Mouse (Mus musculus) myocyte (in vitro differentiated cells): ENCODE measurements at regions not wholly inside any gene's neighbourhood (a gene's known extent, or its start where the extent isn't known, plus 50 kb on each side); places are given as distances from the start of the nearest gene placed in this dataset.

ENCODE experiments used
- H3K27me3 ChIP-seq: one replicate; pipeline ENCODE4 v1.6.1; 2011; ENCODE audit not compliant: control insufficient read depth, insufficient read depth, insufficient read length
- H3K36me3 ChIP-seq: one replicate; pipeline ENCODE4 v1.6.1; 2011; ENCODE audit not compliant: control insufficient read depth, insufficient read depth
- H3K4me2 ChIP-seq: one replicate; pipeline ENCODE4 v1.6.1; 2011; ENCODE audit warnings: low read depth, control low read depth
- H3K4me3 ChIP-seq: one replicate; pipeline ENCODE4 v1.5.1; 2011; ENCODE audit warnings: mild to moderate bottlenecking, control low read depth, moderate library complexity
- H3K79me2 ChIP-seq: one replicate; pipeline ENCODE4 v1.6.1; 2011; ENCODE audit not compliant: control insufficient read depth, insufficient read depth
- H3ac ChIP-seq: one replicate; pipeline ENCODE4 v1.6.1; 2011; ENCODE audit not compliant: control insufficient read depth, insufficient read length
- CEBPB ChIP-seq: IDR thresholded peaks from 2 replicates; pipeline ENCODE4 v1.6.1; 2011; ENCODE audit warnings: mild to moderate bottlenecking, moderate library complexity; ENCODE audit not compliant: poor library complexity, insufficient read depth, severe bottlenecking
- E2F4 ChIP-seq: IDR thresholded peaks from one replicate; pipeline ENCODE4 v1.6.1; 2011; ENCODE audit warnings: mild to moderate bottlenecking, control low read depth, moderate library complexity; ENCODE audit not compliant: insufficient read depth
- MAX ChIP-seq: IDR thresholded peaks from one replicate; pipeline ENCODE4 v1.6.1; 2011; ENCODE audit warnings: low read depth, mild to moderate bottlenecking, control low read depth
- MYOD1 ChIP-seq, 3 experiments: IDR thresholded peaks; one replicate each; pipeline ENCODE4 v1.6.1; 2011; ENCODE audit warnings: control low read depth in 2 of 3, low read depth in 2 of 3, mild to moderate bottlenecking in 2 of 3, moderate library complexity in 1 of 3; ENCODE audit not compliant: insufficient read length in 2 of 3, control insufficient read depth in 1 of 3
- MYOG ChIP-seq, 3 experiments: IDR thresholded peaks; one replicate each; pipeline ENCODE4 v1.6.1; 2011; ENCODE audit warnings: control low read depth in 2 of 3, low read depth in 2 of 3, mild to moderate bottlenecking in 2 of 3; ENCODE audit not compliant: insufficient read length in 2 of 3, control insufficient read depth in 1 of 3, insufficient read depth in 1 of 3
- POLR2A ChIP-seq: IDR thresholded peaks from one replicate; pipeline ENCODE4 v1.6.1; 2011; ENCODE audit warnings: low read depth, mild to moderate bottlenecking, control low read depth, moderate library complexity; ENCODE audit not compliant: insufficient read length
- POLR2AphosphoS2 ChIP-seq: IDR thresholded peaks from one replicate; pipeline ENCODE4 v1.6.1; 2011; ENCODE audit warnings: low read depth, control low read depth; ENCODE audit not compliant: insufficient read length
- REST ChIP-seq: IDR thresholded peaks from one replicate; pipeline ENCODE4 v1.6.1; 2011; ENCODE audit warnings: mild to moderate bottlenecking, control low read depth, moderate library complexity; ENCODE audit not compliant: insufficient read depth, insufficient read length
- SRF ChIP-seq: IDR thresholded peaks from one replicate; pipeline ENCODE4 v1.6.1; 2011; ENCODE audit warnings: low read depth; ENCODE audit not compliant: control insufficient read depth, insufficient read length
- TCF12 ChIP-seq: IDR thresholded peaks from one replicate; pipeline ENCODE4 v1.6.1; 2011; ENCODE audit warnings: mild to moderate bottlenecking, control low read depth; ENCODE audit not compliant: poor library complexity, insufficient read depth, severe bottlenecking
- TCF3 ChIP-seq: IDR thresholded peaks from one replicate; pipeline ENCODE4 v1.6.1; 2011; ENCODE audit warnings: low read depth, control low read depth; ENCODE audit not compliant: insufficient read length
- USF1 ChIP-seq: IDR thresholded peaks from one replicate; pipeline ENCODE4 v1.6.1; 2011; ENCODE audit warnings: low read depth, mild to moderate bottlenecking, control low read depth, moderate library complexity

DNA sequence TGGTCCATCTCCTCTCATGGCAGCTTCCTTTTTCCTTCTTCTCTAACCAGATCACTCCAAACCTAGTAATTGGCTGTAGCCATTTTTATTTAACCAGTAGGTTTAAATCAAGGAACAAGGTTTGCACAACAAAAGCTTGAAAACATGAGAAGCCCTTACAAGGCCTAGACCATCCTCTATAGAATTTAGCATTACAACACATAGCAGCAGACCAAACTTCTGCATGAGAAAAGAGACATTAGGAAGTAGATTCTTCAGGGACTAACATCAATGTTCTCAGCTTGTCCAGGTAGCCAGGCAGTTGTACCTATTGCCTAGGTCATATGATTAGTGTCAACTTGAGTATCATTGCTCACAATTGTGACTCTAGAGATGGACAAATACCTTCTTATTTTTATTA, 468.6 kb upstream of the Gm11114 start:
- no peak overlapping the region for H3ac ChIP-seq
- no peak for TF ChIP-seq MAX
- no peaks in the 10 kb centered on the region for H3K36me3 ChIP-seq

DNA sequence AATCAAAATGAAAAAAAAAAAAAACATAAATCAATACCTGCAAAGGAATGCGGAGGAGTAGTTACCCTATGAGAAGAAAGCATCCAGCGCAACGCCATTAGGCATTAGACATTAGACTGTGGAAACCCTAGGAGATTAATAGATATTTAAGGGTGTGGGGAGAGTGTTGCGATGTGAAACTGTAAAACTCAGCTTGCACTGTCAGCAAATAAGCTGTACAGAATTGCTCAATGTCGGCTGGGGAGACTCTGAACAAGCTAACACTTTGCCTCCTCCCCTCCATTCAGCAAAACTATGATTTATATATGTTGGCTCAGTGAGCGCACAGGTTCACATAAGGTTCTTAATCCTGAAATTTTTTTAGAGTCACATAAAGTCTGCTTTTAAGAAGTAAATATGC, 451.0 kb upstream of the Gm11114 start:
- Histone ChIP-seq H3K27me3 (no peaks in the 10 kb centered on the region), H3K4me2 (no peak overlapping the region), H3ac (no peak overlapping the region), H3K79me2 (no peaks in the 10 kb centered on the region), H3K4me3 (no peak overlapping the region), H3K36me3 (no peaks in the 10 kb centered on the region)
- TF ChIP-seq MAX (no peak), POLR2AphosphoS2 (no peak), TCF12 (no peak), SRF (no peak)

More for the DNA sequence above, 468.6 kb upstream of the Gm11114 start:
- Histone ChIP-seq H3K27me3 (no peaks in the 10 kb centered on the region), H3K4me2 (no peak overlapping the region), H3K4me3 (no peak overlapping the region), H3K79me2 (no peaks in the 10 kb centered on the region)

DNA sequence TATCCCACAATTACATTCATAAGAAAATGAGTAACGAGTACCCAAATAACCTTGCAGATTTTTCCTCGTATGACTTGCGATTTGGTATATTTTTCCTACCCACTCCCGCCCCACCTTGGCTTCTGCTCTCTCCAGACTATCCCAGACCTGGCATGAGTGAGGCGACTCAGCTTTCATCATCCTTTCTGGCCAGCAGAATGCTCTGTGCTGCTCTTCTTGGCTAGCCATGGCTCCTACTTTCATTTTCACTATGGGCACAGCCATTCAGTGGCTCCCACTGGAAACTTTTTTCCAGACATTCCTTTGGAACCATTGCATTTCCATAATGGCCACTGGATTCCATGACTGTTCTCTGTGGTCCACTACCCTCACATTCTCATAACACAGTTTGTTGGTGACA, 449.1 kb upstream of the Gm11114 start:
- H3K4me3 ChIP-seq = no peak overlapping the region
- H3K79me2 ChIP-seq = no peaks in the 10 kb centered on the region
- H3K27me3 ChIP-seq = no peaks in the 10 kb centered on the region
- no peak overlapping the region for H3ac ChIP-seq
- TF ChIP-seq CEBPB (no peak), MYOD1 (IDR thresholded peaks at IDR 0.05; ENCODE audit: control insufficient read depth in 1 of 3, insufficient read length in 2 of 3, low read depth in 2 of 3) (no peak), MAX (no peak), MYOG (IDR thresholded peaks at IDR 0.05; ENCODE audit: control insufficient read depth in 1 of 3, insufficient read depth in 1 of 3, insufficient read length in 2 of 3, low read depth in 2 of 3) (no peak), POLR2A (no peak), E2F4 (no peak), TCF3 (no peak), TCF12 (no peak), POLR2AphosphoS2 (no peak), REST (no peak)
- peak overlapping the region; percentile 68 for H3K4me2 ChIP-seq
- H3K36me3 ChIP-seq = no peaks in the 10 kb centered on the region

DNA sequence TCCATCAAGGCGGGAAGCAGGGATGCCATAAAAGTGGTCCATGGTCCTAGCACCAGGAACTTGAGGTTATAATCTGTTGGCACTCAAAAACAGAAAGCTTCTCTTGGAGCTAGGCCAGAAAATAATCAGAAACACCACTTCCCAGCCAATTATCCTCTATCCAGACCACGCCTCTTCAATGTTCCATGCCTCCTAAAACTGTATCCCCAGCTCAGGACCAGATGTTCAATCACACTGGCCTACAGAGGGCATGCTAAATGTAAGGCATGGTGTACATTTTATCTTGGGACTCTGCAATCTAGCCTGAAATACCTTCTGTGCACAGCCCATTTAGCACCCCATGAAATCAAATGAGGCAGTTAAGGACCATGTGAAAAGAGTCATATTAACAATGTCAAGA, 418.4 kb upstream of the Gm11114 start:
- Histone ChIP-seq H3K4me3 (no peak overlapping the region), H3K36me3 (no peaks in the 10 kb centered on the region), H3ac (no peak overlapping the region), H3K79me2 (no peaks in the 10 kb centered on the region), H3K27me3 (no peaks in the 10 kb centered on the region), H3K4me2 (no peak overlapping the region)
- TF ChIP-seq REST (no peak), TCF3 (no peak), SRF (no peak), CEBPB (no peak), E2F4 (no peak), POLR2A (no peak), POLR2AphosphoS2 (no peak), MYOD1 (IDR thresholded peaks at IDR 0.05; ENCODE audit: control insufficient read depth in 1 of 3, insufficient read length in 2 of 3, low read depth in 2 of 3) (no peak), USF1 (no peak), MAX (no peak), TCF12 (no peak), MYOG (IDR thresholded peaks at IDR 0.05; ENCODE audit: control insufficient read depth in 1 of 3, insufficient read depth in 1 of 3, insufficient read length in 2 of 3, low read depth in 2 of 3) (no peak)

DNA sequence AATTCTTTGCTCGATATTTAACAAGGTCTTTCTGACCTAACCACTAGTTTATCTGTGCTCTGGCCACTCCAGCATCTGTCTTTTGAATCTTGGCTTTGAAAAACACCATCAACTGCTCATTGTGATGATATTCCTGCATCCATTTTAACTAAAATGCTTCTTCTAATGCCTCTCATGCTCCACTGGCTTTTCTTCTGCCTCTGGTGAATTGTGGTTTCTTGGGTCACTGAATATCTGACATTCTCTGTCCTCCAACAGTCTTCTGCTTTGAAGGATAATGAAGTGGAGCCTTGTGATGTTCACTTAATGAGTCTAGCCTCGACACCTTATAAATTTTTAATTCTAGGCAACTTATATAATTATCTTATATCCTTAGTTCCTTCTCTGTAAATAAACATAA, 416.5 kb upstream of the Gm11114 start:
- H3K4me2 ChIP-seq = no peak overlapping the region
- TF ChIP-seq POLR2A = no peak
- H3K27me3 ChIP-seq = no peaks in the 10 kb centered on the region
- no peak overlapping the region for H3K4me3 ChIP-seq
- H3K36me3 ChIP-seq = no peaks in the 10 kb centered on the region
- no peaks in the 10 kb centered on the region for H3K79me2 ChIP-seq
- H3ac ChIP-seq = no peak overlapping the region

DNA sequence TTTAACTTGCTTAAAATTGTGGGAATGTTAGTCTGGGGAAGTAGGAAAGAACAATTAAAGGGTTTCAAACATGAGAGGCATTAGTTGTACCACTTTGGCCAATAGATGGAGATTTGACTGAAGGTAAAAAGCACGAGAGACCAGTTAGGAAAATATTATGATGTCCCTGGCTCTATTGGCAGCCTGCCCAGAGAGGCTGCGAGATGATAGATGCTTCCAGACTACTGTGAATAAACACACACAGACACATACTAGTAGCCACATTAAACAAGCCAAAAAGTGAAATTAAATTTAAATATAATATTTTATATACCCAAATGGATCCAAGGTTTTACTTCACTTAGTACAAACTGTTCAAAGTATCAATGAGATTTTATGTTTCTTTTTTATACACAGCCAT, 411.9 kb upstream of the Gm11114 start:
- no peak overlapping the region for H3ac ChIP-seq
- no peak overlapping the region for H3K4me2 ChIP-seq
- H3K4me3 ChIP-seq = no peak overlapping the region
- no peaks in the 10 kb centered on the region for H3K36me3 ChIP-seq
- no peaks in the 10 kb centered on the region for H3K79me2 ChIP-seq
- TF ChIP-seq TCF3 = no peak
- no peak for TF ChIP-seq REST
- H3K27me3 ChIP-seq = no peaks in the 10 kb centered on the region
